Mouse (Mus musculus): Measurements from ENCODE around the gene Zfhx3.

- TF ChIP-seq POLR2A (IDR thresholded peaks at IDR 0.05; ENCODE audit: borderline replicate concordance, control insufficient read depth, low read depth, low read length) (no peak), CTCF (IDR thresholded peaks at IDR 0.05; ENCODE audit: control insufficient read depth, insufficient read depth, low read length) (no peak)
Observed at GRCm38 (mm10) chr8:108881336-108881735, 938.9 kb downstream of the Zfhx3 start.
